Mouse (Mus musculus) frontal cortex, adult 2 months (tissue): ENCODE measurements around the gene Mdh2. TPM values are rescaled to one million over a fixed set of nuclear protein-coding genes. Genes with fewer than 3 reads are reported as not detected.
A peak's percentile ranks its signal among the peaks of the same experiment; 100 is the strongest.

Source experiments
- DNase-seq, 2 experiments: peaks; one replicate each; pipeline ENCODE4 v3.0.0; 2022; ENCODE audit warnings: low spot score in 1 of 2; ENCODE audit errors: extremely low spot score in 1 of 2
- polyA plus RNA-seq: library from polyadenylated mRNA; depleted of rRNA; stranded (reverse); fragments of >200 nt; gene quantifications from 2 replicates; pipeline ENCODE4 v1.2.3, GENCODE M21; 2012; rRNA removed

Gene Mdh2
- polyA plus RNA-seq = 500 and 513 TPM in 2 replicates

- peak; percentile 99 to 100 for DNase-seq
Measured at GRCm38 (mm10) chr5:135778471-135779445, at the start of gene Mdh2. Gene Mdh2, plus strand, starts transcription at chr5:135778480.

GRCm38 (mm10) chr5:135729351-135729750 is 48.9 kb upstream of the Mdh2 start:
- no peak for DNase-seq

GRCm38 (mm10) chr5:135730278-135730677 is 48.0 kb upstream of the Mdh2 start:
- no peak for DNase-seq

- DNase-seq = no peak
Measured at GRCm38 (mm10) chr5:135730916-135731315, 47.4 kb upstream of the Mdh2 start.

- no peak for DNase-seq
Measured at GRCm38 (mm10) chr5:135731322-135731721, 47.0 kb upstream of the Mdh2 start.

- DNase-seq = no peak
Measured at GRCm38 (mm10) chr5:135733071-135733470, 45.2 kb upstream of the Mdh2 start.

GRCm38 (mm10) chr5:135734057-135734680 is 44.1 kb upstream of the Mdh2 start:
- DNase-seq = no peak

GRCm38 (mm10) chr5:135735741-135736140 is 42.5 kb upstream of the Mdh2 start:
- DNase-seq = no peak

- no peak for DNase-seq
Measured at GRCm38 (mm10) chr5:135736544-135736943, 41.7 kb upstream of the Mdh2 start.

- DNase-seq = no peak
Measured at GRCm38 (mm10) chr5:135737154-135737553, 41.1 kb upstream of the Mdh2 start.

GRCm38 (mm10) chr5:135738266-135738665 is 40.0 kb upstream of the Mdh2 start:
- no peak for DNase-seq

GRCm38 (mm10) chr5:135742156-135742555 is 36.1 kb upstream of the Mdh2 start:
- DNase-seq = no peak

- peak in 1 of 2 experiments; percentile 25 for DNase-seq
Measured at GRCm38 (mm10) chr5:135742941-135743740, 35.1 kb upstream of the Mdh2 start.

- peak; percentile 76 to 95 for DNase-seq
Measured at GRCm38 (mm10) chr5:135743741-135744609, 34.3 kb upstream of the Mdh2 start, which contains the start of gene Tmem120a. Gene Tmem120a, minus strand, starts transcription at chr5:135744448.

GRCm38 (mm10) chr5:135744742-135745141 is 33.5 kb upstream of the Mdh2 start:
- no peak for DNase-seq

GRCm38 (mm10) chr5:135751041-135751440 is 27.2 kb upstream of the Mdh2 start:
- DNase-seq = no peak

- DNase-seq = no peak
Measured at GRCm38 (mm10) chr5:135751595-135751994, 26.7 kb upstream of the Mdh2 start.

- DNase-seq = no peak
Measured at GRCm38 (mm10) chr5:135761881-135762280, 16.4 kb upstream of the Mdh2 start.

GRCm38 (mm10) chr5:135763526-135763925 is 14.8 kb upstream of the Mdh2 start:
- peak in 1 of 2 experiments; percentile 87 for DNase-seq

GRCm38 (mm10) chr5:135764971-135765370 is 13.3 kb upstream of the Mdh2 start:
- no peak for DNase-seq
